Mouse (Mus musculus) liver, postnatal 0 days (tissue): Measurements from ENCODE around the gene Gm21976. TPM values are rescaled to one million over a fixed set of nuclear protein-coding genes. Genes with fewer than 3 reads are reported as not detected.

Experiments used
- ATAC-seq: fragments of 200-750 bp; cut with Nextera tagmentation; 2 replicates; pipeline ENCODE4 v1.8.0; 2017; ENCODE audit warnings: mild to moderate bottlenecking, moderate library complexity
- DNase-seq: peaks from one replicate; pipeline ENCODE4 v3.0.0-alpha.2; 2016
- H3K27ac ChIP-seq: fragments of 300-500 bp; sonication (generic); 2 replicates; pipeline ENCODE4 v1.5.1; 2014; ENCODE audit warnings: antibody characterized with exemption, moderate library complexity, mild to moderate bottlenecking, low read depth
- H3K27me3 ChIP-seq: fragments of 300-500 bp; sonication (generic); 2 replicates; pipeline ENCODE4 v1.6.1; 2014; ENCODE audit warnings: low read length, control low read depth, mixed read lengths; ENCODE audit not compliant: insufficient read depth
- H3K36me3 ChIP-seq: fragments of 300-500 bp; sonication (generic); replicated peaks from 2 replicates; pipeline ENCODE4 v1.6.1; 2014; ENCODE audit warnings: mild to moderate bottlenecking, control low read depth, low read length, moderate library complexity, mixed read lengths; ENCODE audit not compliant: insufficient read depth
- H3K4me1 ChIP-seq: fragments of 300-500 bp; sonication (generic); 2 replicates; pipeline ENCODE4 v1.6.1; 2014; ENCODE audit warnings: antibody characterized with exemption, mild to moderate bottlenecking, control low read depth; ENCODE audit not compliant: insufficient read depth
- H3K4me2 ChIP-seq: fragments of 300-500 bp; sonication (generic); 2 replicates; pipeline ENCODE4 v1.6.1; 2014; ENCODE audit warnings: low read depth, mild to moderate bottlenecking, low read length, moderate library complexity, mixed read lengths
- H3K4me3 ChIP-seq: fragments of 300-500 bp; sonication (generic); 2 replicates; pipeline ENCODE4 v1.5.1; 2014; ENCODE audit warnings: low read depth, low read length
- H3K9ac ChIP-seq: fragments of 300-500 bp; sonication (generic); replicated peaks from 2 replicates; pipeline ENCODE4 v1.6.1; 2014; ENCODE audit warnings: mild to moderate bottlenecking, moderate library complexity
- H3K9me3 ChIP-seq: fragments of 300-500 bp; sonication (generic); 2 replicates; pipeline ENCODE4 v1.6.1; 2016; ENCODE audit warnings: mild to moderate bottlenecking, control low read depth, low read length, mixed read lengths
- CTCF ChIP-seq: sonication (generic); IDR thresholded peaks from 2 replicates; pipeline ENCODE4 v1.5.1; 2016; ENCODE audit warnings: antibody characterized with exemption, low read depth
- EP300 ChIP-seq: IDR thresholded peaks from 2 replicates; pipeline ENCODE4 v1.6.1; 2016; ENCODE audit warnings: antibody characterized with exemption, low read depth, mild to moderate bottlenecking
- WGBS: fragments of 180-500 bp; shearing (Covaris S2); extraction: QIAGEN DNeasy Blood & Tissue Kit; methylation state at CpG from one replicate; pipeline ENCODE4 v1.1.7; 2014; ENCODE audit not compliant: insufficient replicate concordance; 5-methylcytosine and 5-hydroxymethylcytosine counted together
- polyA plus RNA-seq: library from polyadenylated mRNA; unstranded; fragments of >200 nt; fragmentation: Nextera tagmentation; extraction: Ambion mirVana; gene quantifications from 2 replicates; pipeline ENCODE4 v1.2.1, GENCODE M21; 2015

Gm21976 gene
- not detected in 2 replicates for polyA plus RNA-seq

- ATAC-seq (no peak), DNase-seq (no peak)
- Histone ChIP-seq H3K27me3 (no peaks in the 10 kb centered on the region), H3K4me3 (no peak within 1 kb of the TSS), H3K27ac (no peak within 1 kb of the TSS), H3K9ac (no peak within 1 kb of the TSS), H3K36me3 (peaks cover 4% of the 10 kb centered on the region; the same call in 1 of the 2 replicates), H3K4me2 (no peak within 1 kb of the TSS), H3K4me1 (no peaks in the 10 kb centered on the region), H3K9me3 (no peaks in the 10 kb centered on the region)
- 85% methylated on average over 5 of the region's 5 CpGs for WGBS
- no peak for TF ChIP-seq CTCF
- no peak for TF ChIP-seq EP300
These were observed at the start of gene Gm21976 for GRCm38 (mm10) chr13:98279686-98280085. Gene Gm21976, plus strand, starts transcription at chr13:98279887.

GRCm38 (mm10) chr13:98230511-98230910 lies 49.2 kb upstream of the Gm21976 start:
- no peaks in the 10 kb centered on the region for H3K4me1 ChIP-seq
- H3K36me3 ChIP-seq, result no peaks in the 10 kb centered on the region
- H3K4me2 ChIP-seq, result no peak overlapping the region
- no peak overlapping the region for H3K4me3 ChIP-seq
- DNase-seq, result no peak
- H3K27me3 ChIP-seq, result no peaks in the 10 kb centered on the region
- no peak for TF ChIP-seq CTCF
- TF ChIP-seq EP300, result no peak
- 86% methylated on average over 1 of the region's 1 CpGs for WGBS
- H3K9me3 ChIP-seq, result no peaks in the 10 kb centered on the region
- H3K27ac ChIP-seq, result no peak overlapping the region
- no peak overlapping the region for H3K9ac ChIP-seq
- ATAC-seq, result no peak

GRCm38 (mm10) chr13:98235451-98235850 lies 44.2 kb upstream of the Gm21976 start:
- no peak for TF ChIP-seq EP300
- no peak for TF ChIP-seq CTCF
- Histone ChIP-seq H3K9me3 (no peaks in the 10 kb centered on the region), H3K36me3 (no peaks in the 10 kb centered on the region), H3K4me1 (no peaks in the 10 kb centered on the region), H3K9ac (no peak overlapping the region), H3K27ac (no peak overlapping the region), H3K4me3 (no peak overlapping the region), H3K4me2 (no peak overlapping the region), H3K27me3 (no peaks in the 10 kb centered on the region)
- 66% methylated on average over 6 of the region's 6 CpGs for WGBS
- ATAC-seq (no peak), DNase-seq (no peak)

GRCm38 (mm10) chr13:98239978-98240641 lies 39.6 kb upstream of the Gm21976 start:
- Histone ChIP-seq H3K4me3 (no peak overlapping the region), H3K4me2 (no peak overlapping the region), H3K9me3 (no peaks in the 10 kb centered on the region), H3K36me3 (no peaks in the 10 kb centered on the region), H3K27ac (no peak overlapping the region), H3K27me3 (no peaks in the 10 kb centered on the region), H3K9ac (no peak overlapping the region), H3K4me1 (no peaks in the 10 kb centered on the region)
- ATAC-seq (no peak), DNase-seq (peak; percentile 62)
- 20% methylated on average over 12 of the region's 12 CpGs for WGBS
- TF ChIP-seq EP300 (no peak), CTCF (peak; percentile 82)

- DNase-seq, result no peak
- Histone ChIP-seq H3K4me3 (no peak overlapping the region), H3K4me2 (no peak overlapping the region), H3K9me3 (no peaks in the 10 kb centered on the region), H3K9ac (no peak overlapping the region), H3K4me1 (no peaks in the 10 kb centered on the region), H3K36me3 (no peaks in the 10 kb centered on the region), H3K27me3 (no peaks in the 10 kb centered on the region), H3K27ac (no peak overlapping the region)
- no peak for ATAC-seq
- WGBS, result 61% methylated on average over 9 of the region's 9 CpGs
- no peak for TF ChIP-seq EP300
- no peak for TF ChIP-seq CTCF
These were observed 38.0 kb upstream of the Gm21976 start for GRCm38 (mm10) chr13:98241531-98242282.

- no peak for DNase-seq
- H3K36me3 ChIP-seq, result peaks cover 22% of the 10 kb centered on the region; the same call in 1 of the 2 replicates
- H3K4me2 ChIP-seq, result no peak overlapping the region
- H3K4me3 ChIP-seq, result no peak overlapping the region
- H3K27me3 ChIP-seq, result no peaks in the 10 kb centered on the region
- no peak for TF ChIP-seq EP300
- no peak for TF ChIP-seq CTCF
- ATAC-seq, result no peak
- H3K27ac ChIP-seq, result no peak overlapping the region
- no peak overlapping the region for H3K9ac ChIP-seq
- WGBS, result 58% methylated on average over 5 of the region's 5 CpGs
- no peaks in the 10 kb centered on the region for H3K4me1 ChIP-seq
- H3K9me3 ChIP-seq, result no peaks in the 10 kb centered on the region
These were observed 34.9 kb upstream of the Gm21976 start for GRCm38 (mm10) chr13:98244571-98245350.
